Mouse (Mus musculus): ENCODE measurements around the gene Gpr119.

DNA sequence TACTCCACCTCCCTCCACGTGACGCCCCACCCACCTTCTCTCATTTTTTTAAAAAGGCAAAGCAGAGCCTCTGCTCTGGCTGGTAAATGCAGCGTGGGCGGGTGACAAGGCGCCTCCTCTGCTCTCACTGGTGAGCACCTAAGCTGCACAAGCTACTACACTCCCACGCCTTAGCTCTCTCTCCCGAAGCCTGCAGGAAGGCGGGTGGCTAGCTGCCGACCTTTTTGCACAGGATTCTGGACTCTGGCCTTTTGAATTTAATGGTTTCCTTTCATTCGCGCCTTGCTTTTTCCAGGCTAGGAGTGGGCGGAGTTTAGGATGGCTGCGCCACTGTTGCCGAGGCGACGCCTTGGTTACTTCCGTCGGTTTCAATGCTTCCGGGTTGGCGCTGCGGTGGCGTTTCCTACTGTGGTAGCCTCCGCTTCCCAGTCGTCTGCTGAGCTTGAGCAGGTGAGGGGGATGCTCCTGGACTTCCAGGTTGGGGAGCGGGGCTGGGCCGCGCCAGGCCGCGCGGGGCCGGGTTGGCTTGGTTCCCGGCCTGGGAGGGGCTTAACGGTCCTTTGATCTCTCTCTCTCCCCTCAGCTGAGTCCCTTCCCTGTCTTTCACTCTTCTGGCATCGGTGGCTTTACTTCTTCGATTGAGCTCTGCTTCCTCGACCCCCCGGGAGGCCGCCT is 50.8 kb downstream of the Gpr119 start, which contains the start of gene Slc25a14:
- TF ChIP-seq POLR2A (IDR thresholded peaks at IDR 0.05; ENCODE audit: low read depth, low read length): no peak
- TF ChIP-seq CTCF (IDR thresholded peaks at IDR 0.05; ENCODE audit: extremely low read depth, insufficient read depth, insufficient read length, insufficient replicate concordance): no peak
